Mouse (Mus musculus): Measurements from ENCODE around the gene Nt5c2.
"Not testable (repeated sequence)": the region's sequence is repeated elsewhere in the genome, so short reads cannot be mapped to it uniquely, and the experiment has no call there.

Nt5c2 gene

GRCm38 (mm10) chr19:47016487-47016886 is 1.5 kb upstream of the Nt5c2 start:
- in situ Hi-C loops (cut with MboI, MseI), result no loop called here

- in situ Hi-C loops (cut with MboI, MseI), result no loop called here
These were observed 1.0 kb upstream of the Nt5c2 start for GRCm38 (mm10) chr19:47015965-47016364.

- in situ Hi-C loops (cut with MboI, MseI), result no loop called here
These were observed 443 bp upstream of the Nt5c2 start for GRCm38 (mm10) chr19:47015396-47015795.

GRCm38 (mm10) chr19:47014159-47014446 is 850 bp downstream of the Nt5c2 start:
- in situ Hi-C loops (cut with MboI, MseI), result no loop called here

- in situ Hi-C loops (cut with MboI, MseI), result no loop called here
These were observed 1.4 kb downstream of the Nt5c2 start for GRCm38 (mm10) chr19:47013340-47014158.

- in situ Hi-C loops (cut with MboI, MseI), result no loop called here
These were observed 2.3 kb downstream of the Nt5c2 start for GRCm38 (mm10) chr19:47012521-47013130.

- in situ Hi-C loops (cut with MboI, MseI), result no loop called here
These were observed 5.0 kb downstream of the Nt5c2 start for GRCm38 (mm10) chr19:47009943-47010342.

- in situ Hi-C loops (cut with MboI, MseI), result no loop called here
These were observed 5.5 kb downstream of the Nt5c2 start for GRCm38 (mm10) chr19:47009420-47009819.

GRCm38 (mm10) chr19:47006321-47006720 is 8.6 kb downstream of the Nt5c2 start:
- in situ Hi-C loops (cut with MboI, MseI), result no loop called here

- in situ Hi-C loops (cut with MboI, MseI), result no loop called here
These were observed 9.1 kb downstream of the Nt5c2 start for GRCm38 (mm10) chr19:47005873-47006272.

- in situ Hi-C loops (cut with MboI, MseI), result no loop called here
These were observed 11.0 kb downstream of the Nt5c2 start for GRCm38 (mm10) chr19:47003742-47004511.

GRCm38 (mm10) chr19:47000357-47000756 is 14.6 kb downstream of the Nt5c2 start:
- in situ Hi-C loops (cut with MboI, MseI), result not testable (repeated sequence)

GRCm38 (mm10) chr19:46999753-47000152 is 15.2 kb downstream of the Nt5c2 start:
- in situ Hi-C loops (cut with MboI, MseI), result loop anchor here (5.0 kb wide), 1 partner anchor 447 kb away; no protein-coding TSS in a partner anchor

- in situ Hi-C loops (cut with MboI, MseI), result loop anchor here (5.0 kb wide), 1 partner anchor 447 kb away; no protein-coding TSS in a partner anchor
These were observed 16.0 kb downstream of the Nt5c2 start for GRCm38 (mm10) chr19:46998953-46999352.

GRCm38 (mm10) chr19:46998168-46998870 is 16.6 kb downstream of the Nt5c2 start:
- in situ Hi-C loops (cut with MboI, MseI), result loop anchor here (5.0 kb wide), 1 partner anchor 446 kb away; no protein-coding TSS in a partner anchor

GRCm38 (mm10) chr19:46996095-46996494 is 18.9 kb downstream of the Nt5c2 start:
- in situ Hi-C loops (cut with MboI, MseI), result loop anchor here (5.0 kb wide), 1 partner anchor 444 kb away; no protein-coding TSS in a partner anchor

- in situ Hi-C loops (cut with MboI, MseI), result not testable (repeated sequence)
These were observed 22.6 kb downstream of the Nt5c2 start for GRCm38 (mm10) chr19:46992329-46992728.

GRCm38 (mm10) chr19:46991145-46991544 is 23.8 kb downstream of the Nt5c2 start:
- in situ Hi-C loops (cut with MboI, MseI), result no loop called here

GRCm38 (mm10) chr19:46990625-46991024 is 24.3 kb downstream of the Nt5c2 start:
- in situ Hi-C loops (cut with MboI, MseI), result not testable (repeated sequence)

GRCm38 (mm10) chr19:46990153-46990518 is 24.8 kb downstream of the Nt5c2 start:
- in situ Hi-C loops (cut with MboI, MseI), result no loop called here

- in situ Hi-C loops (cut with MboI, MseI), result loop anchor here (5.0 kb wide), 2 partner anchors 112 to 227 kb away; partner anchors contain the start of gene Cnnm2
These were observed 25.3 kb downstream of the Nt5c2 start for GRCm38 (mm10) chr19:46989479-46990152.
